Mouse (Mus musculus) intestine, postnatal 0 days (tissue): Measurements from ENCODE around the gene Efna5. TPM values are rescaled to one million over a fixed set of nuclear protein-coding genes. Genes with fewer than 3 reads are reported as not detected.

ENCODE experiments used
- ATAC-seq: fragments of 200-750 bp; cut with Nextera tagmentation; 2 replicates; pipeline ENCODE4 v1.8.0; 2017; ENCODE audit warnings: mild to moderate bottlenecking, moderate TSS enrichment, moderate library complexity
- H3K27ac ChIP-seq: fragments of 300-500 bp; sonication (generic); 2 replicates; pipeline ENCODE4 v1.5.1; 2014; ENCODE audit warnings: mild to moderate bottlenecking, low read depth, low read length, moderate library complexity
- H3K27me3 ChIP-seq: fragments of 300-500 bp; sonication (generic); replicated peaks from 2 replicates; pipeline ENCODE4 v1.6.1; 2014; ENCODE audit warnings: low read length, mixed read lengths; ENCODE audit not compliant: control insufficient read depth, insufficient read depth
- H3K36me3 ChIP-seq: fragments of 300-500 bp; sonication (generic); 2 replicates; pipeline ENCODE4 v1.6.1; 2014; ENCODE audit warnings: mild to moderate bottlenecking, moderate library complexity; ENCODE audit not compliant: control insufficient read depth, insufficient read depth
- H3K4me1 ChIP-seq: fragments of 300-500 bp; sonication (generic); replicated peaks from 2 replicates; pipeline ENCODE4 v1.6.1; 2014; ENCODE audit warnings: antibody characterized with exemption, low read length, mixed read lengths; ENCODE audit not compliant: control insufficient read depth, insufficient read depth
- H3K4me2 ChIP-seq: fragments of 300-500 bp; sonication (generic); replicated peaks from 2 replicates; pipeline ENCODE4 v1.6.1; 2014; ENCODE audit warnings: low read depth, mild to moderate bottlenecking, moderate library complexity
- H3K4me3 ChIP-seq: fragments of 300-500 bp; sonication (generic); 2 replicates; pipeline ENCODE4 v1.5.1; 2014; ENCODE audit warnings: low read depth, low read length
- H3K9ac ChIP-seq: fragments of 300-500 bp; sonication (generic); 2 replicates; pipeline ENCODE4 v1.6.1; 2014; ENCODE audit warnings: mild to moderate bottlenecking, low read depth, low read length
- H3K9me3 ChIP-seq: fragments of 300-500 bp; sonication (generic); 2 replicates; pipeline ENCODE4 v1.6.1; 2016; ENCODE audit warnings: mixed run types; ENCODE audit not compliant: control insufficient read depth
- CTCF ChIP-seq: sonication (generic); IDR thresholded peaks from 2 replicates; pipeline ENCODE4 v1.5.1; 2016; ENCODE audit warnings: low read depth, mild to moderate bottlenecking, control low read depth, antibody characterized with exemption, moderate library complexity
- WGBS: fragments of 180-500 bp; shearing (Covaris S2); extraction: QIAGEN DNeasy Blood & Tissue Kit; methylation state at CpG from one replicate; pipeline ENCODE4 v1.1.7; 2014; 5-methylcytosine and 5-hydroxymethylcytosine counted together
- polyA plus RNA-seq: library from polyadenylated mRNA; unstranded; fragments of >200 nt; fragmentation: Nextera tagmentation; extraction: Ambion mirVana; gene quantifications from 2 replicates; pipeline ENCODE4 v1.2.1, GENCODE M21; 2015

Gene Efna5
- polyA plus RNA-seq, 1 experiment from 2014 or later: 8.6 TPM

GRCm38 (mm10) chr17:62579618-62580017 lies 301.5 kb downstream of the Efna5 start:
- 68% methylated on average over 6 of the region's 6 CpGs for WGBS
- H3K4me3 ChIP-seq: no peak overlapping the region
- H3K4me1 ChIP-seq: no peaks in the 10 kb centered on the region
- H3K4me2 ChIP-seq: no peak overlapping the region
- no peak for TF ChIP-seq CTCF
- H3K27ac ChIP-seq: no peak overlapping the region
- no peak for ATAC-seq
- no peaks in the 10 kb centered on the region for H3K27me3 ChIP-seq
- no peaks in the 10 kb centered on the region for H3K36me3 ChIP-seq
- H3K9ac ChIP-seq: no peak overlapping the region
- H3K9me3 ChIP-seq: no peaks in the 10 kb centered on the region

DNA sequence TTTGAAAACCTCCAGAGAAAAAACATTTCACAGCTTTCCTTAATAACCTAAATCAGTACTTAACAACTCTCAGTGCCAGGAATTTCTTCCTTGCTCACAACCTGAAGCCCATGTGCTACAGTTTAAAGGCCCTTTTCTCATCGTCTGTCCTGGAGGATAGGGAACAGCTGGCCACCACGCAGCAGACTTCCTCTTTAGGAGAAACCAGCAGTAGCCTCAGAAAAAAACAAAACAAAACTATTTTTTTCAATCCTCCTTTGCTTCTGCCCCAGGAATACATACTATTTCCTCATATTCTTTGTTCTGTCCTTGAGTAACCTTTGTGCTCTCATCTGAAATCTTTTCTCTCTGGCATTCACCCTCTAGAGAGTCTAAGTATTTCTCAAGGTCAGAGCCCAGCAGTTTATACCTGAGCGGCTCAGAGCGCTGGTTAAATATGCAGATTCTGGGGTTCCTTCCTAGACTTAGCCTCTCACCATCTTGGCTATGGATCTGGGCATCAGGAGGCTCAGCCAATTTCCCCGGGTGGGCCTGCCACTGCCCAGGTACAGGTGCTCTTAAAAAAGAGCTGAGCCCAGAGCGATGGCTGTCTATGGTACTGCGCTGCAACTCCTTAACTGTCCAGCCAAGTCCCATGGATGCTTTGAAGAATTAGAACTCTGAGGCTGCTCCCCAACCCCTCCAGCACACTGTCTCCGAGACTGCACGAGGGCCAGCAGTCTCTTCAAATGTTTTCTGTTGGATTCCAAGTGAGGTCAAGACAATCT lies 306.4 kb downstream of the Efna5 start:
- ATAC-seq: no peak
- H3K4me1 ChIP-seq: no peaks in the 10 kb centered on the region
- no peak overlapping the region for H3K9ac ChIP-seq
- no peaks in the 10 kb centered on the region for H3K9me3 ChIP-seq
- no peaks in the 10 kb centered on the region for H3K36me3 ChIP-seq
- no peak for TF ChIP-seq CTCF
- H3K4me3 ChIP-seq: no peak overlapping the region
- H3K4me2 ChIP-seq: no peak overlapping the region
- WGBS: 77% methylated on average over 9 of the region's 9 CpGs
- H3K27ac ChIP-seq: no peak overlapping the region
- no peaks in the 10 kb centered on the region for H3K27me3 ChIP-seq

DNA sequence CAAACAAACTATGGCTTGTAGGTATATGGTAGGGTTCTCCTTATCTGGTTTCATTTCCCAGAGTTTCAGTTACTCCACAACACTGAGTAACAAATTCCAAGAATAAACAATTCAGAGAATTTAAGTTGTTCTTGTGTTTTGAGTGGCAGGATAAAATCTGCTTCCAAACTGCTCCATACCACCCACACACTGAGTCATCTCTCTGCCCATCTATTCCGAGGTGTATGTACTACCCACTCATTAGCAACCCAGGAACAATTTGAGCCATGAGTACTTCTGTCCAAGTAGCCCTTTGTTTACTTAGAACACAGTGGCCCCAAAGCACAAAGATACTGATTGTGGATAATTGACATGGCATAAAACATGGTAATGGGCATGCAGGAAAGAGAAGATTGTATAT lies 311.0 kb downstream of the Efna5 start:
- no peak overlapping the region for H3K9ac ChIP-seq
- TF ChIP-seq CTCF: no peak
- H3K36me3 ChIP-seq: no peaks in the 10 kb centered on the region
- ATAC-seq: no peak
- 67% methylated on average over 1 of the region's 1 CpGs for WGBS
- no peaks in the 10 kb centered on the region for H3K9me3 ChIP-seq
- H3K27me3 ChIP-seq: no peaks in the 10 kb centered on the region
- H3K4me3 ChIP-seq: no peak overlapping the region
- no peak overlapping the region for H3K4me2 ChIP-seq
- no peak overlapping the region for H3K27ac ChIP-seq
- H3K4me1 ChIP-seq: no peaks in the 10 kb centered on the region

DNA sequence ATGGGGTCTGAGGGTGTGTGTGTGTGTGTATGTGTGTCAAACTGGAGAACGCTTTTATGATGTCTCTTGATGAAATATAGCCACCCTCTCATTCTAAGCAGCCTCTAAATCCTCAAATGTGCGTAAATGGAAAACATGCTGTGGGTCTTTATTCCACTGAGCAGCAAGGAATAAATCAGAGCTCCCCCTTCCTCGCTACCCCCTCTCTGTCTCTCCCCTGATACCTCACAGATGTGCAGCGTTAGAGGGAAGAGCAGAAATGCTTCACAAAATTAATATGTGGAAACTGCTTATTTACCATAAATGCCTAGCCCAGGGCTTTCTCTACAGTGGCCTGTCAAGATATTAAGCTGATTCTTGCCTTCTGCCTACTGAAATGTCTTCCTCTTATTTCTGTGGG lies 313.1 kb downstream of the Efna5 start:
- no peak for TF ChIP-seq CTCF
- ATAC-seq: no peak
- Histone ChIP-seq H3K36me3 (no peaks in the 10 kb centered on the region), H3K27me3 (no peaks in the 10 kb centered on the region), H3K9ac (no peak overlapping the region), H3K4me3 (no peak overlapping the region), H3K4me2 (no peak overlapping the region), H3K4me1 (no peaks in the 10 kb centered on the region), H3K9me3 (no peaks in the 10 kb centered on the region), H3K27ac (no peak overlapping the region)
- WGBS: 66% methylated on average over 4 of the region's 4 CpGs

DNA sequence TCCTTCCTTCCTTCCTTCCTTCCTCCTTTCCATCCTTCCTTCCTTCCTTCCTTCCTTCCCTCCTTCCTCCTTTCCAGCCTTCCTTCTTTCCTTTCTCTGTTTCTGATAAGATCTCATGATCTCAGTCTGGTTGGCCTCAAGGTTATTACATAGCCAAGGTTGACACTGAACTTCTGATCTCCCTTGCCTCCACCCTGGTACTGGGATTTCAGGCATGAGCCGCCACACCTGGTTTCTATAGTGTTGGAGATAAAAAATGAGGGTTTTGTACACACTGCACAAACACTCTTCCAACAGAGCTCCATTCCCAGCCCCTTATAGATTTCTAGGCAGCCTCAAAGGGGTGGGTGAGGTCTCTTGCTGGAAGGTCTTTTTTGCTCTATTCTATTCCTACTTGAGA lies 315.5 kb downstream of the Efna5 start:
- no peak overlapping the region for H3K9ac ChIP-seq
- H3K4me1 ChIP-seq: no peaks in the 10 kb centered on the region
- WGBS: 57% methylated on average over 1 of the region's 1 CpGs
- no peak overlapping the region for H3K4me3 ChIP-seq
- H3K27me3 ChIP-seq: no peaks in the 10 kb centered on the region
- H3K4me2 ChIP-seq: no peak overlapping the region
- no peak for ATAC-seq
- no peaks in the 10 kb centered on the region for H3K9me3 ChIP-seq
- H3K27ac ChIP-seq: no peak overlapping the region
- H3K36me3 ChIP-seq: no peaks in the 10 kb centered on the region
- no peak for TF ChIP-seq CTCF

- Histone ChIP-seq H3K4me1 (no peaks in the 10 kb centered on the region), H3K9ac (no peak overlapping the region), H3K4me2 (no peak overlapping the region), H3K36me3 (no peaks in the 10 kb centered on the region), H3K27me3 (no peaks in the 10 kb centered on the region), H3K4me3 (no peak overlapping the region), H3K27ac (no peak overlapping the region), H3K9me3 (no peaks in the 10 kb centered on the region)
- no peak for TF ChIP-seq CTCF
- no peak for ATAC-seq
- 48% methylated on average over 7 of the region's 7 CpGs for WGBS
Observed at GRCm38 (mm10) chr17:62562439-62562838, 318.7 kb downstream of the Efna5 start.
